Mouse (Mus musculus) WW6 (cell line): Measurements from ENCODE around the gene Pip4k2a.

Experiments
- DNase-seq: peaks from one replicate; pipeline ENCODE4 v3.0.0-alpha.2; 2013; ENCODE audit warnings: low read depth, low spot score

Gene Pip4k2a

GRCm38 (mm10) chr2:18841051-18841450, 156.9 kb downstream of the Pip4k2a start:
- no peak for DNase-seq

DNA sequence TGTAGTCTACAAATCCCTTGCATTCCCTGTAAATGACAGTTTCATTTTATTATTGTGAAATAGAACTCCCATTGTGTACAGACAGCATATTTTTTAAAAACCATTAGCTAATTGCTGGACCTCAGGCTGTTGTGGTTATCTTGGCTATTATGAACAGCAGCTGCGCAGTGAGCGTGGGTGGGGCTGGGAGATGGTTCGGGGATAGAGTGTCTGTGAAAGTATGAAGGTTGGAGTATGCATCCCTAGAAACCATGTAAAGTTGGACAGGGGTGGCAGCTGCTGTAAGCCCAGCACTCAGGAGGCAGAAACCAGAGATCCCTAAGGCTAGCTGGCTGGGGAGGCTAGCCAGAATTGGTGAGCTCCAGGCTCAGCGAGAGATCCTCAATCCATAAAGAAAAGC, 158.4 kb downstream of the Pip4k2a start:
- DNase-seq, result no peak

GRCm38 (mm10) chr2:18835266-18835908, 162.5 kb downstream of the Pip4k2a start:
- no peak for DNase-seq

GRCm38 (mm10) chr2:18833024-18833590, 164.8 kb downstream of the Pip4k2a start:
- no peak for DNase-seq

GRCm38 (mm10) chr2:18831031-18831774, 166.7 kb downstream of the Pip4k2a start:
- no peak for DNase-seq

DNA sequence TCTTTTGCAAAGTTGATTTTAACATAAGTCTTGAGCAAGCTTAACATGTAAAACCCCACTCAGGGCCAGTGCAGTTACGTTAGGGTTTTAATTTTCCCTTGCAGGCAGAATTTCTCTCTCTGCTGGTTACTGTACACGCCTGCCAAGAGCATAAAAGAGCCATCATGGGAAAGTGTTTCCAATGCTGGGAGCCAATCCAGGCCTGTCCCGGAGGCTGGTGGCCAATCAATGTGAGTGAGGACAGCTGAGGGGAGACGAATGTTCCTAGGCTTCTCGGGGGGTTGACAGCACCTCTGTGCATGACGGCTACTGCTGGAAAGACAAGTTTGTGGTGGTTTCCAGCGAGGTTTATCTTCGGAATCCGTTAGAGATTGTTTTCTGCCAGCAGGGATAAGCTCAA, 175.2 kb downstream of the Pip4k2a start:
- DNase-seq, result no peak

- no peak for DNase-seq
Measured at GRCm38 (mm10) chr2:18821451-18822379, 176.2 kb downstream of the Pip4k2a start.

DNA sequence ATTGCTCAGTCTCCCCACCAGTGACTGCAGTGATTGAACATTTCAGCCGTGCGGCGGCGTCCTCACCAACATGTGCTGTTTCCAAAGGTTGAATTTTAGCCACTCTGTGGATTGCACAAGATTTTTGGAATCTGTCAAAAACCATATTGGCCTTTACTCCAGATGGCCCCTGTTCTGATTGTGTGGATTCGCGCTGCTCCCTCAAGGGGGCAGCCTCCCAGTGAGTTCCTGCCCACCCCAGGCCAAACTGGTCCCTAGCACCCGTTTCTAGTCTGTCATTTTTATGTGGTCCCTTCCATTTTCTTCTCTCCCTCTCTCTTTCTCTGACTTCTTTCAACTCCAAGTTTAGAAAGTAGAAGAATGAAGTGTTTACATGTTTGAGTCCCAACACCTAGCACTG, 178.4 kb downstream of the Pip4k2a start:
- DNase-seq, result no peak

DNA sequence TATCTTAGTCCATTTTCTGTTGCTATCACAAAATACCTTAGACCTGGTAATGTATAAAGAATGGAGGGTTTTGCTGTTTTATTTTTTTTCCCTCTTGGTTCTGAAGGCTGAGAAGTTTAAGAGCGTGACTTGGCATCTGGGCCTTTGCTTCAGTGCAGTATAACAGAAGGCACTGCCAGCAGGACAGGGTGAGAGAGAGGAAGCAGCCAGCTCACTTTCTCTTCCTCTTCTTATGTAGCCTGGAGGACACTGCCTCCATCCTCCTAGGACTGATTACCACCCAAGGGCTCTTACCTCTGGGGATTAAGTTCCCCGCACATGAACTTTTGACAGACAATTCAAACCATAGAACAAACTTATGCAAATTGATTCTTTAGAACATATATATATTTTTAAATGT, 181.9 kb downstream of the Pip4k2a start:
- no peak for DNase-seq

GRCm38 (mm10) chr2:18815336-18815965, 182.5 kb downstream of the Pip4k2a start:
- DNase-seq, result no peak

- no peak for DNase-seq
Measured at GRCm38 (mm10) chr2:18814447-18814804, 183.5 kb downstream of the Pip4k2a start.

DNA sequence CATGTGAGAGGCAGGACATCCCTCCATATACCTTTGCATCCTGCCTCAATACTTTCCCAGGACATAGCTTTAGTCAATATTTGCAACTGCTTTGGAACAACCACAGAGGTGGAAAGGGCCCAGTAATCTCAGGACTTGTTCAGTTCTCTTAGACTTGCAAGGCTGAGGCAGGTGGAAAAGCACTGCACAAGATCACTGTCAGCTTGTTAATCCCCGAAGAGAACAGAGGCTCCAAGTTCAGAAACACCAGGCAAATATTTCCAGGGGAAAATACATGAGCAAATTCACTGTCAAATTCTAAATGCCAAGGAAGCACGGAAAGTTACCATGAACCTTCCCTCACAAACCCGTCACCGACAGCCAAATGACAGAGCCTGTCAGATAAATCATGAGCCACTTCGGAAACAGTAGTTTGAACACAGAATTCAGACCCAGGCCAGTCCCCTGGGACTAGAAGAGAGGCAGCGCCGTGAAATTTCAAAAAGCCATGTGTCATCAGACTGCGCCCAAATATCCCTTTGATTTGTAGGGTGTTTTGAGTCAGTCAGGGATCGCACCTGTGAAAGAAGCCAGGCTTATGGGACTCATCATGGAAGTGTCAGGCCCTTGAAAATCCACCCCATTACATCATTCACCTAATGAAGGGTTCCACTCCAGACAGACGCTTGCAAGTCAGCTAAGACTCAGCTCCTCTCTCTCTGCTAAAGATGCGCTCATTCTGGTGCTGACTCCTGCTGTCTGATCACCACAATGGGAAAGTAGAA, 184.1 kb downstream of the Pip4k2a start:
- DNase-seq, result no peak

DNA sequence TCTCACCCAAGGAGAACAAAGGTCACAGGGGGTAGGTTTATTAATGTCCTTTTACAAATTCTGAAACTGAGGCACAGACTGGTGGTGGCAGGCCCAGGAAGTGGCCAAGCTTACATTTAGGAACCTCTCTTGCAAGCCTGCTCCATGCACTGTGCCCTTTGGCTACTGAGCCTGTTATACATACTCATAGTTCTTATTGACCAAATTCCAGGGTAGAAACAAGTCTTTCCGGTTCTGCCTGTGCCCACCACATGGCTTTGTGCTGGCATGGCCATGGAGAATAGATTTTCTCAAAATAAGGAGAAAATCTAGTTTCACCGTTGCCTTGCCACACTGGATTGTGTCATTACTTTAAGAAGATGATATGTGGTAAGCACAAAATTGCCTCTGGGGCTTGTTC, 190.0 kb downstream of the Pip4k2a start:
- no peak for DNase-seq

- DNase-seq, result no peak
Measured at GRCm38 (mm10) chr2:18801281-18801862, 196.6 kb downstream of the Pip4k2a start.

- DNase-seq, result no peak
Measured at GRCm38 (mm10) chr2:18800646-18801251, 197.2 kb downstream of the Pip4k2a start.

DNA sequence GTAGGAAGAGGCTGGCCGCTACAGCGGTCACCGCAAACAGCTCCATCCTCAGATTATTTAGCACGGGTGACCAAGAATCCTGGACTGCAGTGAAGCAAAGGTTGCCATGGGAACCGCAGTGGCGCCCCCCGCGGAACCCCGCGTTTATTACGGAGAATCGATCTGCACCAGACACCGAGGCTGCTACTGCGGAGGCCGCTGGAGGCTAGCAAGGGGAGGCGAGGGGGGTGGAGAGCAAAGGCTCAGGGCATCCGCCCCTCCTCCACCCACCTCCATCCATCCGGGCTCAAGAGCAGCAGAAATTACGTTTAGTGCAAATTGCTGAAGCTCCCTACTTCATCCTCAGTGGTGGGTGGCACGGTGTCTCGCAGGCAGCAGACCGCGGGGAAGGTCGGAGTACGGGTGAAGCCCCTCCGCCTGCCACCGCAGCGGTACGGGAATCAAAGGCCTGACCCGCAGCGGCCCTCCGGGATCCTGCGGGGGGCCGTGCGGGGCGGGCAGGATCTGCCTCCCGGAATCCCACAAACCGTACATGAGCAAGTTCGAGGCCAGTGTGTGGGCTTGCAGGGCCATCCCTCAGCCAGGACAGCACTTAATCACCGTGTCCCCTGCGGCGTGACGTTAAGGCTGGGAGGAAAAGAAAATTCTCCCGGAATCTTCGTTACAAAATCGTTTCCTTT, 197.8 kb downstream of the Pip4k2a start:
- DNase-seq, result no peak

DNA sequence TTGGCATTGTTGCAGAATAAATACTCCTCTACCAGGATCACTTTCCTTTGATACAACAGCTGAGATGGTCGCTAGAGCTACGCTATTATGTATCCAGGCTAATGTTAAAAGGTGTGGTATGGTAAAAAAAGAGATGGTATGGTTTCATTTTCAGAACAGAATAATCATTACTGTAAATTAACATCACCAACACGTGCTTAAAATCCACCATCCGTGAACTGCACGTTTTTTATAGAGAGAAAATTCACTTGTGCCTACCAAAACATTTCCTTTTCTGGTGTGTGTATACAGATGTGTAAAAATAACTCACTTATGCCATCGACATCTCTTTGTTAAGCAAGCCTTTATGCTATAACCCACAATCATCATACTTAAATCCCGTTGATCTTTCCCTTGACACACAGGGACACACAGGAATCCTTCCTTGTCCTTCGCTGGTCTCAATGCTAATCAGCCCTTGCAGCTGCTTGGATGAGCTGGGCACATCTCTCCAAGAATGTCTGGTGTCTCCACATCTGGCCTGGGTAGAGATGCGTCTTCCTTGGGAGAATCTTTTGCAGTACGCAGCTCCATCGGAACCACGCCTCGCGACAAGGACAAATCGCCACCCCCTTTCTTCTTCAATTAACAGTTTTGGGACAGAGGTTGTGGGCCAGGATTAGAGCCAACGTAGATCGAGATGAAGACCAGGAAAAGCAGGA, 198.5 kb downstream of the Pip4k2a start:
- DNase-seq, result no peak

GRCm38 (mm10) chr2:18797776-18798175, 200.2 kb downstream of the Pip4k2a start:
- DNase-seq, result no peak

GRCm38 (mm10) chr2:18794261-18794660, 203.7 kb downstream of the Pip4k2a start:
- no peak for DNase-seq
